Mouse (Mus musculus): ENCODE results near the gene Slc5a12. TPM values are rescaled to one million over a fixed set of nuclear protein-coding genes. Genes with fewer than 3 reads are reported as not detected.

Gene Slc5a12
- polyA plus RNA-seq, 1 experiment from 2014 or later, result not detected

Other genes starting within 250 kb of the Slc5a12 start
- 119 and 120 TPM in 2 replicates for gene Fibin, start 234.1 kb upstream of the Slc5a12 start, polyA plus RNA-seq (2015; fragmentation: Nextera tagmentation; extraction: Ambion mirVana)
- gene Muc15, start 124.0 kb downstream of the Slc5a12 start, polyA plus RNA-seq (2015; fragmentation: Nextera tagmentation; extraction: Ambion mirVana), result 12.8 and 13.3 TPM in 2 replicates

All from limb, embryonic 15.5 days (tissue).